Mouse (Mus musculus) lung, adult 18-20 months (tissue): Measurements from ENCODE around the gene Actl10.

ENCODE experiments used
- DNase-seq, 2 experiments: peaks; one replicate each; pipeline ENCODE4 v3.0.0; 2022; ENCODE audit warnings: mixed read lengths in 2 of 2

Actl10 gene

GRCm38 (mm10) chr2:154551476-154551875, at the start of gene Actl10:
Gene Actl10, plus strand, starts transcription at chr2:154551776.
- no peak for DNase-seq

- no peak for DNase-seq
Observed at GRCm38 (mm10) chr2:154507076-154507475, 44.5 kb upstream of the Actl10 start.

- DNase-seq: peak; percentile 28 to 48
Observed at GRCm38 (mm10) chr2:154507566-154508283, 43.9 kb upstream of the Actl10 start.

- DNase-seq: no peak
Observed at GRCm38 (mm10) chr2:154508450-154508849, 43.1 kb upstream of the Actl10 start.

- DNase-seq: no peak
Observed at GRCm38 (mm10) chr2:154510141-154510540, 41.4 kb upstream of the Actl10 start.

- DNase-seq: no peak
Observed at GRCm38 (mm10) chr2:154516944-154517343, 34.6 kb upstream of the Actl10 start.

GRCm38 (mm10) chr2:154517424-154517823, 34.2 kb upstream of the Actl10 start:
- DNase-seq: no peak

- no peak for DNase-seq
Observed at GRCm38 (mm10) chr2:154521449-154521848, 30.1 kb upstream of the Actl10 start.

GRCm38 (mm10) chr2:154522334-154522733, 29.2 kb upstream of the Actl10 start:
- no peak for DNase-seq

- no peak for DNase-seq
Observed at GRCm38 (mm10) chr2:154525285-154525684, 26.3 kb upstream of the Actl10 start.

- DNase-seq: no peak
Observed at GRCm38 (mm10) chr2:154526531-154526930, 25.0 kb upstream of the Actl10 start.

GRCm38 (mm10) chr2:154532888-154533287, 18.7 kb upstream of the Actl10 start:
- no peak for DNase-seq

- no peak for DNase-seq
Observed at GRCm38 (mm10) chr2:154534704-154535270, 16.8 kb upstream of the Actl10 start.

- no peak for DNase-seq
Observed at GRCm38 (mm10) chr2:154538310-154538709, 13.3 kb upstream of the Actl10 start.

- DNase-seq: no peak
Observed at GRCm38 (mm10) chr2:154538710-154539109, 12.9 kb upstream of the Actl10 start.

GRCm38 (mm10) chr2:154539720-154540119, 11.9 kb upstream of the Actl10 start:
- no peak for DNase-seq

- DNase-seq: no peak
Observed at GRCm38 (mm10) chr2:154541630-154542029, 9.9 kb upstream of the Actl10 start.

GRCm38 (mm10) chr2:154543567-154544347, 7.8 kb upstream of the Actl10 start:
- no peak for DNase-seq

GRCm38 (mm10) chr2:154546711-154547110, 4.9 kb upstream of the Actl10 start, which contains the start of gene 1700003F12Rik:
Gene 1700003F12Rik, plus strand, starts transcription at chr2:154547085.
- DNase-seq: no peak

GRCm38 (mm10) chr2:154548688-154549087, 2.9 kb upstream of the Actl10 start:
- no peak for DNase-seq

GRCm38 (mm10) chr2:154549127-154549885, 2.3 kb upstream of the Actl10 start:
- DNase-seq: peak; percentile 57

GRCm38 (mm10) chr2:154549886-154550189, 1.7 kb upstream of the Actl10 start:
- DNase-seq: no peak

GRCm38 (mm10) chr2:154550937-154551336, 639 bp upstream of the Actl10 start:
- no peak for DNase-seq
